ENCODE assay signal across 31 mouse cellular contexts in the genomic region with DNA sequence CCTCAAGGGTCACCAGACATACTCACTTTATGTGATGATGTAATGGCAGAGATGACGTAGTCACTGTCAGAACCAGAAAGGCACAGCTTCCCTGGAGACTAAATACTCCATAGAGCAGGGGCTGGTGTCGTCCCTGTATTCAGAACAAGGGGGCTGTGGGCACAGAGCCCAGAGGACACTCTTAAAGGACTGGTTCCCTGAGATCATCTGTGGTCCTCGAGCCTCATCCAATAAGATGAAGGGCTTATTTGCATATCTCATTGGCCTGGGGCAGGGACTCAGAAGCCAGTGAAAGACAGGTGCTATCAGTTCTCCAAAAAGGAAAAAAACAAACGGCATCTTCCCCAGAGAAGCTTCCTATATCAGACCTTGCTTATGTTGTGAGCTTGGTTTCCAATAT. TPM values are rescaled to one million over a fixed set of nuclear protein-coding genes. Genes with fewer than 3 reads are reported as not detected.
"Had no signal": no experiment of that assay in that cellular context is flagged by ENCODE, and none has a peak within 500 bp of the region (broad histone marks: within the 10 kb centered on the region; RNA-seq: fewer than 3 reads in every experiment).

No protein-coding gene starts in this region.

- H3K4me2 ChIP-seq: heart, embryonic 13.5 days; heart, embryonic 15.5 days; hindbrain, embryonic 13.5 days; hindbrain, embryonic 15.5 days; kidney, embryonic 15.5 days; limb, embryonic 13.5 days; limb, embryonic 15.5 days; liver, embryonic 12.5 days had no signal

- H3K27ac ChIP-seq: gastrocnemius, adult 2 months; heart, adult 2 months; heart, embryonic 13.5 days; heart, embryonic 15.5 days; hindbrain, embryonic 13.5 days; hindbrain, embryonic 15.5 days; hindbrain, postnatal 0 days; kidney, embryonic 15.5 days; kidney, postnatal 0 days; layer of hippocampus, adult 2 months; limb, embryonic 13.5 days; limb, embryonic 15.5 days; liver, embryonic 12.5 days had no signal

- H3K4me3 ChIP-seq: gastrocnemius, adult 2 months; heart, adult 2 months; heart, embryonic 13.5 days; heart, embryonic 15.5 days; hindbrain, embryonic 13.5 days; hindbrain, embryonic 15.5 days; kidney, embryonic 15.5 days; layer of hippocampus, adult 2 months; limb, embryonic 13.5 days; limb, embryonic 15.5 days; liver, embryonic 12.5 days had no signal

- H3K9me3 ChIP-seq: heart, embryonic 13.5 days; heart, embryonic 15.5 days; hindbrain, embryonic 13.5 days; hindbrain, embryonic 15.5 days; kidney, embryonic 15.5 days; limb, embryonic 13.5 days; limb, embryonic 15.5 days; liver, embryonic 12.5 days had no signal

- DNase-seq: gastrocnemius, adult 2 months; gastrocnemius, postnatal 14 days; gastrocnemius, postnatal 36 days; heart, adult 2 months; heart, postnatal 14 days; heart, postnatal 36 days; kidney, adult 11 months; kidney, adult 2 months; kidney, adult 9 months; kidney, postnatal 14 days; kidney, postnatal 4 days; left cerebral cortex, postnatal 4 days had no signal

- H3K36me3 ChIP-seq: heart, embryonic 13.5 days; heart, embryonic 15.5 days; hindbrain, embryonic 13.5 days; hindbrain, embryonic 15.5 days; kidney, embryonic 15.5 days; limb, embryonic 13.5 days; limb, embryonic 15.5 days; liver, embryonic 12.5 days had no signal

- H3K9ac ChIP-seq: heart, embryonic 13.5 days; heart, embryonic 15.5 days; hindbrain, embryonic 13.5 days; hindbrain, embryonic 15.5 days; kidney, embryonic 15.5 days; limb, embryonic 13.5 days; limb, embryonic 15.5 days; liver, embryonic 12.5 days had no signal

- ATAC-seq: hindbrain, postnatal 0 days; intestine, embryonic 16.5 days; liver, embryonic 12.5 days had no signal

- H3K27me3 ChIP-seq: hindbrain, embryonic 15.5 days had no signal

RNA-seq across cellular contexts. Expression of gene Nrl, which starts 0.7 kb away (rescaled TPM):
- total RNA-seq: gastrocnemius, adult 2 months; gastrocnemius, postnatal 14 days; gastrocnemius, postnatal 36 days; heart, adult 2 months; heart, postnatal 14 days; heart, postnatal 36 days; hematopoietic stem cell, adult 5-6 weeks; liver, adult 2 months had no signal
- polyA plus RNA-seq: gonadal fat pad, adult 2 months; heart, adult 2 months; heart, embryonic 11.5 days; heart, embryonic 13.5 days; heart, embryonic 15.5 days; heart, postnatal 0 days; intestine, embryonic 14.5 days; intestine, embryonic 16.5 days; kidney, adult 2 months; kidney, embryonic 15.5 days; kidney, postnatal 0 days; limb, embryonic 11.5 days; limb, embryonic 13.5 days; limb, embryonic 15.5 days; liver, adult 2 months; liver, embryonic 12.5 days had no signal

RNA-seq across cellular contexts. Expression of gene Cpne6, which starts 13.8 kb away (rescaled TPM):
- total RNA-seq: gastrocnemius, adult 2 months; gastrocnemius, postnatal 36 days; heart, adult 2 months; heart, postnatal 14 days; heart, postnatal 36 days; hematopoietic stem cell, adult 5-6 weeks; liver, adult 2 months had no signal
- polyA plus RNA-seq: limb, embryonic 11.5 days; liver, adult 2 months; liver, embryonic 12.5 days had no signal
